Mouse (Mus musculus) liver, embryonic 16.5 days (tissue): ENCODE results near the gene Mmp1b. TPM values are rescaled to one million over a fixed set of nuclear protein-coding genes. Genes with fewer than 3 reads are reported as not detected.
"Not testable (repeated sequence)": the region's sequence is repeated elsewhere in the genome, so short reads cannot be mapped to it uniquely, and the experiment has no call there.

Source experiments
- ATAC-seq: fragments of 200-750 bp; cut with Nextera tagmentation; 2 replicates; pipeline ENCODE4 v1.8.0; 2017; ENCODE audit warnings: low read depth, mild to moderate bottlenecking, moderate number of reproducible peaks, moderate library complexity
- H3K27ac ChIP-seq: fragments of 300-500 bp; sonication (generic); 2 replicates; pipeline ENCODE4 v1.5.1; 2014; ENCODE audit warnings: mild to moderate bottlenecking, low read length
- H3K27me3 ChIP-seq: fragments of 300-500 bp; sonication (generic); 2 replicates; pipeline ENCODE4 v1.6.1; 2014; ENCODE audit warnings: low read depth, low read length, mixed read lengths; ENCODE audit not compliant: control insufficient read depth, insufficient read depth
- H3K36me3 ChIP-seq: fragments of 300-500 bp; sonication (generic); 2 replicates; pipeline ENCODE4 v1.6.1; 2014; ENCODE audit warnings: mild to moderate bottlenecking; ENCODE audit not compliant: control insufficient read depth, insufficient read depth
- H3K4me1 ChIP-seq: fragments of 300-500 bp; sonication (generic); 2 replicates; pipeline ENCODE4 v1.6.1; 2014; ENCODE audit warnings: low read depth, low read length, mixed read lengths; ENCODE audit not compliant: control insufficient read depth
- H3K4me2 ChIP-seq: fragments of 300-500 bp; sonication (generic); 2 replicates; pipeline ENCODE4 v1.6.1; 2014; ENCODE audit warnings: low read depth, low read length, mixed read lengths
- H3K4me3 ChIP-seq: fragments of 300-500 bp; sonication (generic); 2 replicates; pipeline ENCODE4 v1.5.1; 2014; ENCODE audit warnings: low read depth, mild to moderate bottlenecking, low read length
- H3K9ac ChIP-seq: fragments of 300-500 bp; sonication (generic); 2 replicates; pipeline ENCODE4 v1.6.1; 2014; ENCODE audit warnings: low read depth, low read length
- H3K9me3 ChIP-seq: fragments of 300-500 bp; sonication (generic); replicated peaks from 2 replicates; pipeline ENCODE4 v1.6.1; 2016; ENCODE audit warnings: low read length; ENCODE audit not compliant: control insufficient read depth
- WGBS: fragments of 180-500 bp; shearing (Covaris S2); extraction: QIAGEN DNeasy Blood & Tissue Kit; methylation state at CpG from one replicate; pipeline ENCODE4 v1.1.7; 2014; ENCODE audit not compliant: insufficient replicate concordance; 5-methylcytosine and 5-hydroxymethylcytosine counted together
- polyA plus RNA-seq: library from polyadenylated mRNA; unstranded; fragments of >200 nt; fragmentation: Nextera tagmentation; extraction: Ambion mirVana; gene quantifications from 2 replicates; pipeline ENCODE4 v1.2.1, GENCODE M21; 2015

The Mmp1b gene
- not detected in 2 replicates for polyA plus RNA-seq

DNA sequence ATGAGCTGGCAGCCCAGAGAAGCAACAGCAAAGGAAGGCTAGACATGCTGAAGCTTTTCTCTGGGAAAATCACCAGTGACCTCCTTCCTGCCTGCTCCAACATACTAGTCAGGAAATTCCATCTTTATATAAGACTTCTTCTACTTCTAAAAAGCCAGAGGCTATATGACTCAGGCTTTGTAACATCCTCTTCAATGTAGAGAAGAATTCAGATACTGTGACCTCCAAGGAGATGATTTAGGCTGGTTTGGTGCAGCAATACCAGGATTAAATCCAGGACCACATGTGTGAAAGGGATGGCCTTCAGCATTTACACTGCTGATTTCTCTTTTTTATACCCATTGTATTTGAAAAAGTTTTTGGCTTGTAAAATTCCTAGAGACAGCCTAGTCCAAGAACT lies at the start of gene Mmp1b:
Gene Mmp1b (minus strand): TSS at position 101 of the 400 bp plus-strand sequence.
- ATAC-seq: no peak
- Histone ChIP-seq H3K9me3 (no peaks in the 10 kb centered on the region), H3K4me1 (no peaks in the 10 kb centered on the region), H3K4me3 (no peak within 1 kb of the TSS), H3K9ac (no peak within 1 kb of the TSS), H3K36me3 (no peaks in the 10 kb centered on the region), H3K27ac (no peak within 1 kb of the TSS), H3K27me3 (no peaks in the 10 kb centered on the region), H3K4me2 (no peak within 1 kb of the TSS)

- H3K4me2 ChIP-seq, ATAC-seq, H3K4me3 ChIP-seq, H3K9me3 ChIP-seq, H3K4me1 ChIP-seq, H3K36me3 ChIP-seq, H3K9ac ChIP-seq, H3K27ac ChIP-seq, H3K27me3 ChIP-seq: not testable (repeated sequence)
- 52% methylated on average over 8 of the region's 8 CpGs for WGBS
Measured at GRCm38 (mm10) chr9:7396556-7396955, 8.7 kb upstream of the Mmp1b start.

DNA sequence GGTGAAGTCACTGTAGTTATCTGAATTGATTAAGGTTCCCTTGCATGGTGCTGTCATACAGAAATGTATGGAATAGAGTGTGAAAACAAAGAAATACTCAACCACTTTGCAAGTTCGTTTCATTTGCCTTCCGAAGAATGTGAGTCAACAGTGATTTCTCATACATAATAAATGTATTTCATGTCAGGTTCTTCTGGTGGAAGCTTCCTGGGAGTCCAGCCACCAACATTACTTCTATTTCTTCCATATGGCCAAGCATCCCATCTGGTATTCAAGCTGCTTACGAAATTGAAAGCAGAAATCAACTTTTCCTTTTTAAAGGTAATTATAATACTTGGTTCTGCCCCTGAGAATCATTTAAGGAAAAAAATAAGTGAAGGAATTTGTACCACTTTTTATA lies 33.3 kb downstream of the Mmp1b start:
- Histone ChIP-seq H3K4me2 (no peak overlapping the region), H3K27ac (no peak overlapping the region), H3K9ac (no peak overlapping the region), H3K9me3 (no peaks in the 10 kb centered on the region), H3K27me3 (no peaks in the 10 kb centered on the region), H3K4me3 (no peak overlapping the region), H3K4me1 (no peaks in the 10 kb centered on the region), H3K36me3 (no peaks in the 10 kb centered on the region)
- ATAC-seq: no peak
- WGBS: 51% methylated on average over 3 of the region's 3 CpGs

GRCm38 (mm10) chr9:7345513-7345912 lies 42.3 kb downstream of the Mmp1b start:
- Histone ChIP-seq H3K36me3 (no peaks in the 10 kb centered on the region), H3K27me3 (no peaks in the 10 kb centered on the region), H3K27ac (no peak overlapping the region), H3K4me3 (no peak overlapping the region), H3K4me2 (no peak overlapping the region), H3K4me1 (no peaks in the 10 kb centered on the region), H3K9me3 (no peaks in the 10 kb centered on the region), H3K9ac (no peak overlapping the region)
- no peak for ATAC-seq
- 61% methylated on average over 2 of the region's 2 CpGs for WGBS

DNA sequence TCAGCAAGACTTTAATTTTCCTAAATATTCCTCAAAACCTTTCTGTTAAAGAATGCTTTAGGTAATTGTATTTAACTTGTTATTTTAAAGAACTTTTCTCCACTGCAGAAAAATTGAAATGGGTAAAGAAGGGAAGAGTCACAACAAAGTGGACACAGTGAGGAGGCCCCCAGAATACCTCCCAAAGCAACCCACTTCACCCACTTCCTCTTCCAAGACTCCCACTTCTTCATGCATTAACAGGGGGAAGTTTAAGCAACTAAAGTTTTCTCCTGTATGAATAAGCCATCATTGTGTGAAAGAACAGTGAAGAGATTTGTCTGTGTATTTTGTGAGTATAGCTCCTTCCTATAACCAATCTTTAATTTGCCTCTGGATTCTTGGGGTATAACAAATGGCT lies 43.7 kb downstream of the Mmp1b start, which contains the start of gene Mmp12:
Gene Mmp12 (plus strand): TSS at position 275 of the 400 bp plus-strand sequence.
- no peak within 1 kb of the TSS for H3K9ac ChIP-seq
- no peak within 1 kb of the TSS for H3K27ac ChIP-seq
- no peak within 1 kb of the TSS for H3K4me3 ChIP-seq
- H3K4me1 ChIP-seq: no peaks in the 10 kb centered on the region
- H3K9me3 ChIP-seq: no peaks in the 10 kb centered on the region
- H3K4me2 ChIP-seq: no peak within 1 kb of the TSS
- ATAC-seq: no peak
- H3K27me3 ChIP-seq: no peaks in the 10 kb centered on the region
- H3K36me3 ChIP-seq: no peaks in the 10 kb centered on the region

DNA sequence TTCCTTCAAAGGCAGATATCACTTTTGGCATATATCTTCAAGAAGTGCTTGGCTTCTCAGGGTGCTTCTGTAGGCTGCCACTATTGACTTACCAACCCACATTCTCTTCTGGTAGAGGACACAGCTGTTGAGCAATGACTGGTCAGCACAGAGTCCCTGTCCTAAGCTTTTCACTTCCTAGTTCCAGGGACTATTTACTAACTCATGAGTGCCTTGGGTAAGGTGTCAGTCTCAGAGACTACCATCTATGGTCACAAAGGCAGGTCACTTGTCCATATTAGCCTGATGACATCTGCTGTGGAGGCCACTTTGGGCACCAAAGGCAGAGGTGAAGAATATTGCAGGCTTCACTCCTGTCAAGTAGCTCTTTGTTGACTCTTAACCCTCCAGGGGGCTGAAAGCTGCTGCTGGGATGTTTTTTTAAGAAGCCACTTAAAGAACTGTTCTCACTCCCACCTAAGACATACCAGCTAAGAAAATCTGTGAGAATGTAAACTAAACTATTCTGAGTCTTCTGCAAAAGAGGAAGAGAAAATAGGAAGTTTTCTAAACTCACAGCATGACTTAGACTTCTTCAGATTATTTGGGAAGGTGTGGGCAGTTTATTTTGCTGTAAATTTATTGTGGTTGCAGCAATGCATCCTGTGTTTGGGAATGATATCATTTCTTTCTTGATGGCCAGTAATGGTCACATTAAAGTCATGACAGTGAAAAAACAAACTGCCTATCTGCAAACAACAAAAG lies 50.9 kb downstream of the Mmp1b start:
- no peak overlapping the region for H3K27ac ChIP-seq
- H3K27me3 ChIP-seq: no peaks in the 10 kb centered on the region
- no peaks in the 10 kb centered on the region for H3K36me3 ChIP-seq
- no peak overlapping the region for H3K4me3 ChIP-seq
- H3K4me1 ChIP-seq: no peaks in the 10 kb centered on the region
- ATAC-seq: 0 out of 2 replicates have a peak, but pooled peaks have one; percentile 16
- H3K9me3 ChIP-seq: no peaks in the 10 kb centered on the region
- H3K4me2 ChIP-seq: no peak overlapping the region
- no peak overlapping the region for H3K9ac ChIP-seq

DNA sequence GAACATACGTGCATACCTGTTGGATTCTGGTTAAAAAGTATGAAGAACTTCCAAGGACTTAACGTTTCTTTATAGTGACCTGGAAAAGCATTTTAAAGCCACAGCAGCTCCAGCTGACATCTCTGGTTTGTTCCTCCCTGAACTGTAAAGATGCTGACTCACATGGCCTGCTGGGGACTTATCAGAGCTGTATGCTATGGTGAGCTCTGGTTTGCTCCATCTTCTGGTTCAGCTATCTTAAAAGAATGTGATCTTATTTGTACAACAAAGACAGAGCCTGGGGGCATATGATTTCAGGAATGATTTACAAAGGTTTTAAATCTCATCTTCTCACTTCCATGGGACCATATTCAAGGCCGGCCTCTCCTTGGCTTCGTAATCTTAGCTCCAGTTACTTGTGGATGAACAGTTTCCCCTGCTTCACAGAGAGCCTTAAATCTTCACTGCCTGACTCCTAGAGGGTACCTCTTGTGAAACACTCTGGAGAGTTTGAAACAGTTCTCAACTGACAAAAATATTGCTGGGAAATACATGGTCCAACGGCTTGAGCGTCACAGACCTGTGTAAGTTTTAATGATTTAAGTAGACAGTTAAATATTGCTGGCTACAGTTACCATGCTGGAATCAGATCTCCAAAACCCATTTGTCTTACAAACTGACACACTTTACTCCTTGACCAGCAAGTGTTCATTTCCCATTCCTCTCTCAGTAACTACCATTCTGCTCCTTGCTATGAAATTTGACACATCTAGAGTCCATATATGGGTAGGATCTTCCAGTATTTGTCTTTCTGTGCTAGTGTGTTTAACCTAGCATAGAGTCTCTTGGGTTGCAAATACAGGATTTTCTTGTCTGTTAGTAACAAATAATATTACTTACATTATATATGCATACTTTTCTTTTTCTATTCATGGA lies 51.8 kb downstream of the Mmp1b start:
- Histone ChIP-seq H3K4me1 (no peaks in the 10 kb centered on the region), H3K4me2 (no peak overlapping the region), H3K9ac (no peak overlapping the region), H3K36me3 (no peaks in the 10 kb centered on the region), H3K27me3 (no peaks in the 10 kb centered on the region), H3K9me3 (no peaks in the 10 kb centered on the region), H3K4me3 (no peak overlapping the region), H3K27ac (no peak overlapping the region)
- 66% methylated on average over 5 of the region's 6 CpGs for WGBS
- no peak for ATAC-seq

DNA sequence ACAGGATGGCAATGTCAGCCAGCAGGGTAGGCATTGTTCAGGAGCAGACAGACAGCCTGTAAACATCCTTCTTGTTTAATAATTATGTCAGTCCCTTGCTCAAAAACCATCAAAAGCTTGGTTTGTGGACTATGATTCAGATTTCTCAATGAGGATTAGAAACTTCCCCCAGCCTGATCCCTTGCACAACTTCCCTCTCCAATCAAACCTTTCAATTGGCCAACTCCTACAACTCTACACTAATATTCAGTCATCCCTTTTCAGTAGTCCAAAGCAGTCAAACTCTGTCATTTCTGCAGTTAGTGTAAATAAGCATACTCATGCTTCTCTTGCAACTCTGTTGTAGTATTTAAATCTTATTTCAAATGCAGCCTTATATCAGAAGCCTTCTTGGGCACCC lies 56.0 kb downstream of the Mmp1b start:
- H3K4me1 ChIP-seq: no peaks in the 10 kb centered on the region
- no peak for ATAC-seq
- no peak overlapping the region for H3K4me3 ChIP-seq
- no peak overlapping the region for H3K27ac ChIP-seq
- H3K4me2 ChIP-seq: no peak overlapping the region
- no peaks in the 10 kb centered on the region for H3K27me3 ChIP-seq
- H3K9ac ChIP-seq: no peak overlapping the region
- H3K36me3 ChIP-seq: no peaks in the 10 kb centered on the region
- H3K9me3 ChIP-seq: no peaks in the 10 kb centered on the region
